Mouse (Mus musculus) adrenal gland, postnatal 10 days (tissue): ENCODE measurements at regions not wholly inside any gene's neighbourhood (a gene's known extent, or its start where the extent isn't known, plus 50 kb on each side); places are given as distances from the start of the nearest gene placed in this dataset.

Experiments used
- DNase-seq: peaks from one replicate; pipeline ENCODE4 v3.0.0; 2021; ENCODE audit warnings: mixed read lengths

- no peak for DNase-seq
Measured at GRCm38 (mm10) chr13:54895981-54896380, 53.2 kb upstream of the Unc5a start.
